Mouse (Mus musculus) thymus, adult 2 months (tissue): Measurements from ENCODE around the gene Dnah14.

Experiments used
- CTCF ChIP-seq: fragments of 200-500 bp; IDR thresholded peaks from 2 replicates; pipeline ENCODE4 v1.5.1; 2012; ENCODE audit warnings: mild to moderate bottlenecking, control low read depth, low read length, moderate library complexity, borderline replicate concordance; ENCODE audit not compliant: control insufficient read depth, poor library complexity, insufficient read depth; ENCODE audit errors: extremely low read depth
- POLR2A ChIP-seq: fragments of 200-500 bp; IDR thresholded peaks from 2 replicates; pipeline ENCODE4 v1.6.1; 2012; ENCODE audit warnings: mild to moderate bottlenecking, low read length, control low read depth, moderate library complexity; ENCODE audit not compliant: control insufficient read depth, poor library complexity, insufficient read depth; ENCODE audit errors: extremely low read depth

GRCm38 (mm10) chr1:181789952-181790351 is 213.6 kb downstream of the Dnah14 start:
- TF ChIP-seq CTCF (no peak), POLR2A (no peak)
